Mouse (Mus musculus) heart, embryonic 11.5 days (tissue): ENCODE results near the gene She. TPM values are rescaled to one million over a fixed set of nuclear protein-coding genes. Genes with fewer than 3 reads are reported as not detected.

Experiments used
- ATAC-seq: fragments of 200-750 bp; cut with Nextera tagmentation; replicated peaks from 2 replicates; pipeline ENCODE4 v1.8.0; 2017; ENCODE audit warnings: moderate library complexity; ENCODE audit not compliant: insufficient number of reproducible peaks, low FRiP score, low TSS enrichment
- H3K27ac ChIP-seq: fragments of 300-500 bp; sonication (generic); 2 replicates; pipeline ENCODE4 v1.5.1; 2014; ENCODE audit warnings: mild to moderate bottlenecking, low read depth, low read length
- H3K27me3 ChIP-seq: fragments of 300-500 bp; sonication (generic); 2 replicates; pipeline ENCODE4 v1.6.1; 2014; ENCODE audit warnings: mild to moderate bottlenecking, low read length, mixed read lengths; ENCODE audit not compliant: control insufficient read depth, insufficient read depth
- H3K36me3 ChIP-seq: fragments of 300-500 bp; sonication (generic); 2 replicates; pipeline ENCODE4 v1.6.1; 2014; ENCODE audit warnings: mild to moderate bottlenecking, low read length, moderate library complexity, mixed read lengths; ENCODE audit not compliant: control insufficient read depth, insufficient read depth
- H3K4me1 ChIP-seq: fragments of 300-500 bp; sonication (generic); 2 replicates; pipeline ENCODE4 v1.6.1; 2014; ENCODE audit warnings: low read length; ENCODE audit not compliant: control insufficient read depth, insufficient read depth
- H3K4me2 ChIP-seq: fragments of 300-500 bp; sonication (generic); 2 replicates; pipeline ENCODE4 v1.6.1; 2014; ENCODE audit warnings: mild to moderate bottlenecking, moderate library complexity
- H3K4me3 ChIP-seq: fragments of 300-500 bp; sonication (generic); 2 replicates; pipeline ENCODE4 v1.5.1; 2014; ENCODE audit warnings: low read depth, low read length
- H3K9ac ChIP-seq: fragments of 300-500 bp; sonication (generic); 2 replicates; pipeline ENCODE4 v1.6.1; 2014; ENCODE audit warnings: mild to moderate bottlenecking, low read depth, low read length, moderate library complexity
- H3K9me3 ChIP-seq: fragments of 300-500 bp; sonication (generic); replicated peaks from 2 replicates; pipeline ENCODE4 v1.6.1; 2016; ENCODE audit warnings: low read length; ENCODE audit not compliant: control insufficient read depth
- WGBS: fragments of 180-500 bp; shearing (Covaris S2); extraction: QIAGEN DNeasy Blood & Tissue Kit; methylation state at CpG from one replicate; pipeline ENCODE4 v1.1.7; 2014; ENCODE audit not compliant: insufficient replicate concordance; 5-methylcytosine and 5-hydroxymethylcytosine counted together
- polyA plus RNA-seq: library from polyadenylated mRNA; unstranded; fragments of >200 nt; fragmentation: Nextera tagmentation; extraction: Ambion mirVana; gene quantifications from 2 replicates; pipeline ENCODE4 v1.2.1, GENCODE M21; 2014

She gene
- polyA plus RNA-seq, 1 experiment from 2014 or later: 6.9 TPM

DNA sequence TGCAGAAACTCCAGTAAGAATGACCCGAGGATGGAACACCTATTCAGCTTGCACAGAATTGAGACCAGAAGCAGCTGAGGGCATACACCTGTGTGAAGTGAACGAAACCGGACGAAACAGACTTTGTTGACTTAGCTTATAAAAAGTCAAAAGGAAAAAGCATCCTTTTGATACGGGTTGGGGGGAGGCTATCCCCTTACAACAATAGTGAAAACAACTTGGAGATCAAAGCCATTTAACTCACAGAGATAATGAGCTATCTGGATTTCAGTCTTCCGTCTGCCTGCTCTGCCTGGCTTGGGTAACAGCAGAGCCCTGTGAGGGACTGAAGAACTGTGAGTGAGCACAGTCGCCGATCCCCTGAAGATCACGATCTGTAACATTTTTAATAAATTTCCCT lies 37.8 kb downstream of the She start:
- no peak overlapping the region for H3K27ac ChIP-seq
- H3K4me3 ChIP-seq: no peak overlapping the region
- H3K4me2 ChIP-seq: no peak overlapping the region
- H3K9me3 ChIP-seq: no peaks in the 10 kb centered on the region
- H3K9ac ChIP-seq: no peak overlapping the region
- WGBS: 26% methylated on average over 9 of the region's 9 CpGs
- no peak for ATAC-seq
- H3K4me1 ChIP-seq: peaks cover 16% of the 10 kb centered on the region
- H3K36me3 ChIP-seq: no peaks in the 10 kb centered on the region
- no peaks in the 10 kb centered on the region for H3K27me3 ChIP-seq

DNA sequence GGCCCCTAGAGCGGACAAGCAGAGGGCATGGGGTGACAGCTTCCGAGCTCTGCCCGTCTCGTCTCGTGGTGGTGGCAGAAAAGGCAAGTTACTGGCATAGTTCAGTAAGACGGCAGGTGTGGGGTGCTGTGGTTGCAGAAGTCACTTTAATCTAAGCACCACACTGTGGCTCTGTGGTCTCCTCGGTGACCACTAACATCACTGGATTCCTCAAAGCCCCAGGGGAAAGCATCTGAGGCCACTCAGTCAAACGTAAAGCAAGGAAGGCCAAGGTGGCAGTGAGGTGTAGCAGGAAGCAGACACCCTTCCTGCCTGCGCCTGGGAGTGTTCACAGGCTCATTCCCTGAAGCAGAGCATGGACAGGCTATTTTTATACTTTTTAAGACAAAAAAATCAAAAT lies 38.4 kb downstream of the She start:
- WGBS: 59% methylated on average over 9 of the region's 9 CpGs
- no peak overlapping the region for H3K4me3 ChIP-seq
- no peaks in the 10 kb centered on the region for H3K27me3 ChIP-seq
- H3K9ac ChIP-seq: no peak overlapping the region
- no peak overlapping the region for H3K4me2 ChIP-seq
- H3K36me3 ChIP-seq: no peaks in the 10 kb centered on the region
- H3K27ac ChIP-seq: no peak overlapping the region
- H3K9me3 ChIP-seq: no peaks in the 10 kb centered on the region
- peaks cover 16% of the 10 kb centered on the region for H3K4me1 ChIP-seq
- ATAC-seq: no peak

DNA sequence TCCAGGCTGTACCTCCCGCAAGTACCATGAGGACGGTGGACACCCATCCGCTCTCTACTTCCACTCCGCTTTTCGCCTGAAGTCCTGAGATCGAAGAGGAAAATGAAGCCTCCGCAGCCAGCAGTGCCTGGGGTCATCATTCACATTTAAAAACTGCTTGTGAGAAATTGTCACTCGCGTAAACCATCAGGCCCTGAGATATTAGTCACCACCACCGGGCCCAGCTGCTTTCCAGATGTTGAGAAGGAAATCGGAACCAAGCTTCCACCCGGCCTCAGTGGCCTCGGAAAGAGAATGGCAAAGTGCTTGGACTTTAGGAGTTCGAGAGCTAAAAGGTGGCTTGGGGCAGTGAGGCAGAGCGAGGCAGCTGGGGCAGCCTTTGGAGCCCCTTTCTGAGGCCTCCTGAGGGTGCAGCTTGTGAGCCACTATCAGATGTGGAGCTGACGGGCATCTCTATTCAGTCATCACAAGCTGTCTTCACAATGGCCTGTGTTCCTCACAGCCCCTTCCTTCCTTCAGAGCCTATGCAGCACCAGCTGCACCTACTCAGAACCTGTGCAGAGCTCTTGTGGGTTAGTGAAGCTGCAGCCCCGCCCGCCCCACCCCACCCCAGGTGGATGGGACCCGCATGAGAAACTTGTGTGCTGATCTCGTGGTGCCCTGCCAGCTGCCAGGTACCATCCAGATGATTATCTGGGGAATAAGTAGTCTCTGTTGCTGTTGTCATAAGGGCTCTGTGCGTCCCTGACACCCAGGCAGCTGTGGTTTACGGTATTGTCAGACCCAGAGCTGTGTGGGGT lies 39.5 kb downstream of the She start:
- WGBS: 70% methylated on average over 22 of the region's 22 CpGs
- no peak overlapping the region for H3K27ac ChIP-seq
- no peak overlapping the region for H3K9ac ChIP-seq
- ATAC-seq: no peak
- H3K9me3 ChIP-seq: no peaks in the 10 kb centered on the region
- no peak overlapping the region for H3K4me2 ChIP-seq
- H3K4me1 ChIP-seq: peaks cover 13% of the 10 kb centered on the region
- H3K36me3 ChIP-seq: no peaks in the 10 kb centered on the region
- no peaks in the 10 kb centered on the region for H3K27me3 ChIP-seq
- H3K4me3 ChIP-seq: no peak overlapping the region

DNA sequence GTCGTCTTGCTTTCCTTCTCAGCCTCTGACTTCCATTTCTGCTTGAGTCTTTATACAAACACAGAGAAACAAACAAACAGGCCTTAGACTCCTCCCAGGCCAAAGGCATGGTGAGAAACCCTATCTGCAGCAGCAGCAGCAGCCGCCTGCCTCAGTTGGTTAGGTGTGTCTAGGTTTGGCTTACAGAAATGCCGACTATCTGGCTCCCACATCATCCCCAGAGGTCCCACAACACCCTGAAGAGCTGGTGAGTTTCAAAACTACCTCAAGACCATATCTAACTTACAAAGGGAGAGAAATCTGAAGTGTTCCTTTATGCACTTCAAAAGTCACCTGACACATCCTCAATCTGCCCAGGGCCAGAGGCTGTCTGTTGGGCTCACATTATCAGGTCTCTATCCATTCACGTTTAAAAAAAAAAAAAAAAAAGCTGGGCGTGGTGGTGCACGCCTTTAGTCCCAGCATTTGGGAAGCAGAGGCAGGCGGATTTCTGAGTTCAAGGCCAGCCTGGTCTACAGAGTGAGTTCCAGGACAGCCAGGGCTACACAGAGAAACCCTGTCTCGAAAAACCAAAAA lies 40.3 kb downstream of the She start:
- 66% methylated on average over 8 of the region's 8 CpGs for WGBS
- Histone ChIP-seq H3K27me3 (no peaks in the 10 kb centered on the region), H3K27ac (no peak overlapping the region), H3K4me1 (peaks cover 13% of the 10 kb centered on the region), H3K9ac (no peak overlapping the region), H3K4me3 (no peak overlapping the region), H3K9me3 (no peaks in the 10 kb centered on the region), H3K4me2 (no peak overlapping the region), H3K36me3 (no peaks in the 10 kb centered on the region)
- no peak for ATAC-seq

DNA sequence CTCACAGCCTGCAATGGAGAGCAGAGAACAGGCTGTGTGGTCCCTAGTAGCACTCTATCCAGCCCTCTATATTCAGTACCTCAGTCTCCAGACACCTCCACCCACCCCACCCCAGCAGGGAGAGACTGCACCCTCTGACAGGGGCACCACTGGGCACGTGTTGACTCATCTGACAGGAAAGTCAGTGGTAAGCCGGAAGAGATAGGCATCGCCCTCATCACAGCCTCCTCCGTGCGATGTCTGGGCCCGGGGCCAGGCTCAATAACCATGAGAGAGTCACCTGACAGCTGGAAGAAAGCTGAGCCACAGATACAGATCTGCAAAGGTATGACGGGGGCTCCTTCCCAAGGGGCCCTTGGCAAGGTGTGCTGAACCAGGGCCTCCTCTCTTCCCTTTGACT lies 41.0 kb downstream of the She start:
- no peak overlapping the region for H3K4me3 ChIP-seq
- WGBS: 79% methylated on average over 7 of the region's 7 CpGs
- H3K9ac ChIP-seq: no peak overlapping the region
- no peak overlapping the region for H3K4me2 ChIP-seq
- no peak overlapping the region for H3K27ac ChIP-seq
- ATAC-seq: no peak
- no peaks in the 10 kb centered on the region for H3K9me3 ChIP-seq
- no peaks in the 10 kb centered on the region for H3K27me3 ChIP-seq
- H3K4me1 ChIP-seq: peaks cover 13% of the 10 kb centered on the region
- no peaks in the 10 kb centered on the region for H3K36me3 ChIP-seq

DNA sequence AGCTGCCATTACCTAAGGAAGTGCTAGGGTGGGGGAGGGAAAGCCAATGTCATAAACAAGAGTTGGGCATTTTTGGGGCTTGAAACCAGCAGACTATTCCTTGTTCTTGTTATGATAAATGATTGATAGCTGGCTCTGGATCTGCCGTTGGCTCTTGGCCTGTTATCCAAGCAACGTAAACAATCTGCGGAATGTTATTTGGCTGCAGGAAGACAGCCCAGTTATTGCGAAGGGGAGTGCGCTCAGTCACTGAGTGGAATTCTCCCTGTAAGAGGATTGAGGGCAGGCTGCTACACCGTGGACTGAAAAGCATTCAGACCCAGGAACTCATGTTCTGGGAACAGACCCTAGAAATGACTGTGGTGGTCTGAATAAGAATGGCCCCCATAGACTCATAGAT lies 41.5 kb downstream of the She start:
- Histone ChIP-seq H3K9me3 (no peaks in the 10 kb centered on the region), H3K4me1 (peaks cover 13% of the 10 kb centered on the region), H3K27ac (no peak overlapping the region), H3K9ac (no peak overlapping the region), H3K36me3 (no peaks in the 10 kb centered on the region), H3K4me2 (no peak overlapping the region), H3K4me3 (no peak overlapping the region), H3K27me3 (no peaks in the 10 kb centered on the region)
- 62% methylated on average over 6 of the region's 6 CpGs for WGBS
- no peak for ATAC-seq

DNA sequence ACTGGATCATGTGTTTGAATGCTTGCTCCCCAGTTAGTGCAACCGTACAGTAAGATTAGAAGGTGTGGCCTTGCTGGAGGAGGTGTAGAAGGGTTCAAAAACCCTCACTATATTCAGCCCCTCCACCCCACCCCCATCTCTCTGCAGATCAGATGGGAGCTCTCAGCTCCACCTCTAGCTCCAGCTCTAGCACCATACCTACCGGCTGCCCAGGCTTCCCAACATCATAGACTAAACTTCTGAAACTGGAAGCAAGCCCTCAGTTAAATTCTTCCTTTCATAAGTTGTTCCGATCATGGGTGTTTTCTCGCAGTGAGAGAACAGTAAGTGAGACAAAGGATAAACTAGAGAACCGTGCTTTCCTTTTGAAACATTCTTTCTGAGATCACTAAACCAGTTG lies 42.9 kb downstream of the She start:
- ATAC-seq: no peak
- H3K4me2 ChIP-seq: no peak overlapping the region
- no peaks in the 10 kb centered on the region for H3K9me3 ChIP-seq
- WGBS: 84% methylated on average over 5 of the region's 5 CpGs
- no peak overlapping the region for H3K27ac ChIP-seq
- H3K27me3 ChIP-seq: no peaks in the 10 kb centered on the region
- peaks cover 5% of the 10 kb centered on the region for H3K4me1 ChIP-seq
- H3K4me3 ChIP-seq: no peak overlapping the region
- H3K9ac ChIP-seq: no peak overlapping the region
- H3K36me3 ChIP-seq: no peaks in the 10 kb centered on the region

DNA sequence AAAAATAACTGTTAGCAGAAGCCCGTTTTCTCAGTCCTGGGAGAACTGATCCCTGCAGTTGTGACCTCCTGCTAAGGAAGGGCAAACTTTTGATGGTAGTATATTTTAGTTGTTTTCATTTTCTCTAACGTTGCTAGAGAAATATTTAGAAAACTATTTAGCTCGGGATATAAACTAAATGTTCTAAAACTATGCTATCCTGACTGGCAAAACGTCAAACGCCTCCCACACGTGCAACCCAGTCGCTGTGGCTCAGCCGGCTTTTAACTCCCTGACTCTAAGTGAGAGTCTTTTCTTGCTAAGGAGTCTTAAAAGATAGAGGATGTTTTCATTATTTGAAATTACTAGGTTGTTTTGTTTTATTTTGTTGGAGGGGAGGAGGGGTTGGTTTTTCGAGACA lies 43.9 kb downstream of the She start:
- H3K36me3 ChIP-seq: no peaks in the 10 kb centered on the region
- ATAC-seq: no peak
- no peaks in the 10 kb centered on the region for H3K27me3 ChIP-seq
- H3K4me1 ChIP-seq: no peaks in the 10 kb centered on the region
- H3K27ac ChIP-seq: no peak overlapping the region
- no peak overlapping the region for H3K4me3 ChIP-seq
- H3K9ac ChIP-seq: no peak overlapping the region
- H3K4me2 ChIP-seq: no peak overlapping the region
- H3K9me3 ChIP-seq: no peaks in the 10 kb centered on the region
- 80% methylated on average over 9 of the region's 9 CpGs for WGBS

DNA sequence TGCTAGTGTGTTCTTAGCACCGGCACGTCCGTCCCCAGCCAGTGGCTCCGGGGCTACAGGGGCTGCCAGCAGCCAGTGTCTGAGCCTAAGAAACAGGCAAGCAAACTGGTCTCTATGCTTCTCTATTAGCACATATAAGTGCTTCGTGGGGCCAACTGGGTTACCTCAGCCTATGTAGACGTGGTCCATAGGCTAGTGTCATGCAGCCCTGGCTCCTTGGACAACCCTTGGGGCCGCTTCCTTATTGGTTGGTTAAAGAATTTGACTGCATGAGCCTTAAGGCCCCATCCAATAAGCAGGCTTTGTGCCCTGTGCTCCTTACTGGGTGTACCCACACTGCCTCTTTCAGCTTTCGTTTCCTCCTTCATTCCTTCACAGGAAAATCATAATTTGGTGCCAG lies 44.6 kb downstream of the She start:
- Histone ChIP-seq H3K4me2 (no peak overlapping the region), H3K9ac (no peak overlapping the region), H3K27ac (no peak overlapping the region), H3K27me3 (no peaks in the 10 kb centered on the region), H3K9me3 (no peaks in the 10 kb centered on the region), H3K4me1 (no peaks in the 10 kb centered on the region), H3K4me3 (no peak overlapping the region), H3K36me3 (no peaks in the 10 kb centered on the region)
- ATAC-seq: no peak
- 86% methylated on average over 8 of the region's 8 CpGs for WGBS
